Mouse (Mus musculus) telencephalon, adult 2 months (tissue): ENCODE measurements around the gene Ppp1r9a.

Experiments
- DNase-seq: peaks from one replicate; pipeline ENCODE4 v3.0.0-alpha.2; 2011; ENCODE audit warnings: low read depth, low spot score

The Ppp1r9a gene

DNA sequence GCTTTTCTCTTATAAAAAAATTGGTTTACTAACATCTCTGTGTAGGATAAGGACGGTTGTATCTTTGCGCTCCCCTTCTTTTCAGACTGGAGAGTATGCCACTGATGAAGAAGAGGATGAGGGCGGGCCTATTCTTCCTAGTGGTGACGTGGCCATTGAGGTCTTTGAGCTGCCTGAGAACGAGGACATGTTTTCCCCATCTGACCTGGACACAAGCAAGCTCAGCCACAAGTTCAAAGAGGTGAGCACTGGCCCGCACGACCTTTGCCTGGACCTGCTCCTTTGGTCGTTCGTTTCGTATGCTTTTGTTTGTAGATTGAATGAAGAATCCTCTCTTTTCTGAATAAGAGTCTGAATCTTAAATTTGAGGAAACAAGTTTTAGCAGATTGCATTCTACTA is 197.6 kb downstream of the Ppp1r9a start:
- no peak for DNase-seq

DNA sequence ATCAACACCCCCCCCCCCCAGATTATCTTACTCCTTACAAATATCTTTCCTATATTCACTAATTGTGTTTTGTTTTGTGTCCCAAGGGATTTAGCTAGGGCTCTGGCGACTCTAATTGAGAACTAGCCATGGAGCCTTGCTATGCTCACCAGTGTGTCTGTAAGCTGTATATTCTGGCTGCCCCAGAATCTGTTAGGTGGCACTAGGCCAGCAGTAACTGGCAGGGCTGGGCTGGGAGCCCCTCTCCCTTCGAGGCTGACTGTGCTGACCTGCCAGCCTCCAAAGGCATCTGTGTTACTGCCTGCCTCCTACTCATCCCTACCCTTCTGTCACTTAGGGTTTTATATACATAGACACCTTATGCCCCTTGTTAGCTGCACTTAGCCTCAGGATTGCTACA is 200.0 kb downstream of the Ppp1r9a start:
- DNase-seq, result no peak

DNA sequence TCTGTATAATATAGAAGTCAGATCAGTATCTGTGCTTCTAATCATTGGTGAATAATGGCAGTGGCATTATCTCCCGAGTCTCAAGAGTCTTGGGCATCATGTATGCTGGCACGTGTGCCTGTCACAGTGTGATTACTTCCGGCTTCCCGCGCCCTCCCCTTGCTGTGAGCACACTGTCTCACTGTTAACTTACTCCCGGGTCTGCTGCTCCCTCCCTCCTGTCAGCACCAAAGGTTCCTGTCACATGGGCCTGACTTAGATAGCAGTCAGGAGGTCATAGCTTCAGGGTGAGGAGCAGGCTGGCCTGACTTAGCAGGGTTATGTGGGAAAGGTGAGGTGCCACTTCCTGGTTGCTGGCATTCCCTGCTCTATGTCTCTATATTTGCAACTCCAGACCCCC is 201.1 kb downstream of the Ppp1r9a start:
- no peak for DNase-seq

DNA sequence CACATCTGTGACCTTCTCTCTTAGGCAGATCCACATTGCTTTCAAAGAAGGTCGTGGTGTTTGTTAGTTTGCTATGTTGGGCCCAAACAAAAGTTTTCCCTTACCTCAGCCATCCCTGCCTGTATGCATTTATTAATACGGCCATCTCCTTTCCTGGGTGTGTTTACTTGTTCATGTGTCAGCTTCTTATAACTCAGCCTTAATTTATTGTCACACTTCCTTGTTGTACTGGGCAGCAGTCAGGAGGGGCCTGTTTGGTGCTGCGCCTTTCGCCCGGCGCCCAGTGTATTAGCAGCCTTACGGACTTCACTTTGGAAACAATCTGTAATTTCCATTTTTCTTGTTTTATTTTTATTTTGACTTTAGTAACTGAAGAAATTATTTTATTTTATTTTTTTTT is 201.5 kb downstream of the Ppp1r9a start:
- DNase-seq, result no peak

DNA sequence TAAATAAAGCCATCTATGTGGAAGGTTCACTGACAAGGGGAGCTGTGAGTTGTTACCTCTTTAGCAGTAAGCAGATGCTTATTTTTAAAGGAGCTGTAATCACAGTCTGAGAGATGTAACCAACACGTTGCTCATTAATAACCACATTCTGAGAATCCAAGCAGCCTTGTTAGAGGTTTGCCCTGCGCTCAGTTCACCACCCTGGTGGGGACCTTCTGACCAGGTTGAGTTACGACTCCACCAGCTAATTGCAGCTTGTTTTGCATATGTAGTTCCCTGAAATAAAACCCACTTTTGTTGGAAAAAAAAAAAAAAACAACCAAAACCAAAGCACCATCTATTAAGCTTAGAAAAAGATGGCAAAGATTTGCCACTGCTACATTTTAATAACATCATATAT is 205.8 kb downstream of the Ppp1r9a start:
- DNase-seq, result no peak

DNA sequence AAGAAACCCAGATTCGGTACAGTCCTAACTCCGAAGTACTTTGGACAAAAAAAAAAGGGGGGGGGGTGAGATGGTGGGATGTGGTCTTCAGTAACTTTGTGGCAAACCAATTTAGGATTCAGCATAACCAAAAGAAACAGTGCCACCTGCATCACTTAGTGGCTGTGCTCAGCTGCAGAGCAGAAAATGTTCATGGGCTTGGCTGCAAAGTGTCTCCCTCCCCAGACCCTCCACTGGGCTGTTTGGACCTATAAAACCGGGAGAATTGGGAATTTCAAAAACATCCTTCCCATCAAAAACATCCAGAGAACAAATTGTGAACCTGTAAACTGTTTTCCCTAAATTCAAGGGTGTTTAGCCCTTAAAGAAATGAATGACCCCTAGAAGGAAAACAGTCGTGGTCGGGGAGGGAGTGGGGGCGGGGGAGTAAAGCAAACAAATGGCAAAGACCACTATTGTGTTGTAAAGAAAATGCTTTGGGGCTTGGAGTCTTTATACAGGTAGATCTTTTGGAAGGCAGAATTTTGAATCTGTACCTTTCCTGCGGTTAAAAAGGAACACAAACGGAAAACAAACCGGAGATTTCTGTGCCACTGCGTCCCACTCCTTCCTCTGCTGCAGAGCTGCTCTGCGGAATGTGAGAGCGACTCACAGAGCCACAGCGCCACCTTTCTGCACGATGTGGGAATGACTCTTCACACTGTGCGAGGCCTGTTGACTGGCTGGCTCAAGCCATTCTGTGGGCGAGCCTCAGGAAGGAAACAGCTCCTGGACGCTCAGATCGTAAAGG is 207.4 kb downstream of the Ppp1r9a start:
- peak; percentile 79 for DNase-seq

DNA sequence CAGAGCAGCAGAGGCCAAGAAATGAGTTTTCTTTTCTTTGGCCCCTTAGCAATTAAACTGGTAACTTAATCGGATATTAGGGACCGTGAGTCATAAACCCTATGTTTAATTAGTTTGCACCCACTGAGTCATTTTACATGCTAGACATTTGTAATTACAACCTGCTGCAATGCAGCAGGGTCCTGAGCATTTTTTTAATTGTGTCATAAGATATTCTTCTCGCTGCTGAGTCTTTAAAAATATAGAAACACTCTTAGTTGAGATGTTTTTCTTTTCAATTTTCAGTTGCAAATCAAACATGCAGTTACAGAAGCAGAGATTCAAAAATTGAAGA is 208.0 kb downstream of the Ppp1r9a start:
- DNase-seq, result no peak

DNA sequence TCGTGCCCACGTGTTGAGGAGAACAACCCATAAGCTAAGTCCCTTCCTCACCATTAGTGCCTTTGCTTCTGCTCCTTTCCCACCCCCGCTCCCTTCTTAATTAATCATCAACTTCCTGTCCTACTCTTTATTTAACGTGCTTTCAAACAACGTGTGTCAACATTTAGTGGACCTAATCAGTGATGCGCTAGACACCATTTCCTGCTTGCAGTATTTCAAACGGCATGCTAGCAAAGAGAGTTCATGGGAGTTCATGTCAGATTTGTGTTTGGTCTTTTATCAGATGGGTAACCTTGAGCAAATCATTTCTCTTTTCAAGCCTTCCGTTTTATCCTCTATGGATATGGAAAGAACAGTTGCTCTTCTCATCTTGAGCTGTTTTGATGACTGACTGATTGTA is 210.4 kb downstream of the Ppp1r9a start:
- DNase-seq, result no peak

DNA sequence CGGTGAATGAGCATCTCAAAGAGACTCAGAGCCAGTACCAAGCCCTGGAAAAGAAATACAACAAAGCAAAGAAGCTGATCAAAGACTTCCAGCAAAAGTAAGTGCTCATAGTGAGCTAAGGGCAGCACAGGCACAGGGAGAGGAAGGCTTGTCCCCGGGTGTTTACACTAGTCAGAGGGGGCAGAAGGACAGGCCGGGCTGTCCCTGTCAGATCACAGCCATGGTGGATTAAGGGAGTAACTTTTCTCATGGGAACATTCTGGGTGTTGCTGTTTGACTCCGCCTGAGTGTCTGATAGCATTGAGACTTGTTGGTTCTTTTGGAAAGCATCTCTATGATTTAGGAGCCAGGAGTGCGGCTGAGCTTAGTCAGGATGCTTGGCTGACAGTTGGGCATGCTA is 211.0 kb downstream of the Ppp1r9a start:
- no peak for DNase-seq

DNA sequence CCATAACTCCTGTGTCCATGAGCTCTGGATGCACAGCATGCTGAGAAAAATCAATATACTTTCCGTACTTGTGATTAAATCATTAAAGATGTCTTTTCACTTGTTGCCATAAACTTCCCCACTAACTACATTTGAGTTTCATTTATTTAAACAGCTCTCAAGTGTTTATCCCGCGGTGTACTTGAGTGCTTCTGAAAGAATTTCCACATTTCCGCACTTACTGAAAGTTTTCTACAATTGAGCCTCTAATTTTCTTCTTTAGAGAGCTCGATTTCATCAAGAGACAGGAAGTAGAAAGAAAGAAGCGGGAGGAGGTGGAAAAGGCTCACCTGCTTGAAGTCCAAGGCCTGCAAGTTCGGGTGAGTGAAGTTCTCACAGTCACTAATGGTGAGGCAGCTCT is 212.1 kb downstream of the Ppp1r9a start:
- DNase-seq, result no peak

DNA sequence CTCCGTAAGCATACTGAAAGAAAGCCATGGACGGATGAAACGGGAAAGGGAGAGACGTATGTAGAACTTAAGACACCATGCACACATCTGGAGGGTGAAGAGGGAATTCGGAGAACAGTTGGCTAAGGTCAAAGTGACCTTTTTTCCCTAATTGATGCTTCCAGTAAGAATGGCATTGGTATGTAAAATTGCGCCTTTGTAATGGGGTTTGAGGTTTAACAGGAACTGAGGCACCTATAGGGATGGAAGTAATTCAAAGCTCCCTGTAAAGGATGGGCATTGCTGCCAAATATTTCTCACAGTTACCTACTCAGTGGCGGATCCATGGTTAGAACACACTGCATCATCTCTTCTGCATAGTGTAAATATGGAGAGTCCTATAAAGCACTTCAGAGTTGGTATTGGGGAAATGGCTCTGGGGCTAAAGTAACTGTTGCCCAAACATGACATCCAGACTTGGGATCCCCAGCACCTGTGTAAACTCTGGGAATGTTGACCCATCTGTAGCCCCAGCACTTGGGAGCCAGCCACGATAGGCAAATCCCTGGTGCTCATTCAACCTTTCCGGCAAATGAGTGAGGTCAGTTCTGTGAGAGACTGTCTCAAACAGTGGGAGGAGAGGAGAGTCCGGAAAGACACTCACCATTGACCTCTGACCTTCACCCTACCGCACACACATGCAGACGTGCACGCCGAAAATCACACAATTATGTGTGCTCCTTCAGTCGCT is 216.6 kb downstream of the Ppp1r9a start:
- no peak for DNase-seq

DNA sequence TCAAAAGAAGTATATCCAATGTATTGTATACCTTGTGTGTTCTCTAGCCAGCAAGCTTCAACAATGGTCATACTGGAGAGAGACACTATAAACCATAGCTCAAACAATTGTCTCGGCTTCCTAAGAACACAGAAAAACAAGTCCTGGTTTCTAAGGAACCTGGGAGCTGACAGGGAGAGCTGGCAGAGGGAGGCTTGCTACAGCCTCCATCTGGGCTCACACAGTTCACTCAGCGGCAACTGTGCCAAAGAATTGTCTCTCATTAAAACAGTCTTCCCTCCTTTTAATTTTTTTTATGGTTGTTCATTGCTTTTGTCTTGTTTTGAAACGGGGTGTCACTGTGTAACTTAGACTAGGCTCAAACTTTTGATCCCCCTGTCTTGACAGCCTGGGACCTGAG is 217.5 kb downstream of the Ppp1r9a start:
- DNase-seq, result no peak

DNA sequence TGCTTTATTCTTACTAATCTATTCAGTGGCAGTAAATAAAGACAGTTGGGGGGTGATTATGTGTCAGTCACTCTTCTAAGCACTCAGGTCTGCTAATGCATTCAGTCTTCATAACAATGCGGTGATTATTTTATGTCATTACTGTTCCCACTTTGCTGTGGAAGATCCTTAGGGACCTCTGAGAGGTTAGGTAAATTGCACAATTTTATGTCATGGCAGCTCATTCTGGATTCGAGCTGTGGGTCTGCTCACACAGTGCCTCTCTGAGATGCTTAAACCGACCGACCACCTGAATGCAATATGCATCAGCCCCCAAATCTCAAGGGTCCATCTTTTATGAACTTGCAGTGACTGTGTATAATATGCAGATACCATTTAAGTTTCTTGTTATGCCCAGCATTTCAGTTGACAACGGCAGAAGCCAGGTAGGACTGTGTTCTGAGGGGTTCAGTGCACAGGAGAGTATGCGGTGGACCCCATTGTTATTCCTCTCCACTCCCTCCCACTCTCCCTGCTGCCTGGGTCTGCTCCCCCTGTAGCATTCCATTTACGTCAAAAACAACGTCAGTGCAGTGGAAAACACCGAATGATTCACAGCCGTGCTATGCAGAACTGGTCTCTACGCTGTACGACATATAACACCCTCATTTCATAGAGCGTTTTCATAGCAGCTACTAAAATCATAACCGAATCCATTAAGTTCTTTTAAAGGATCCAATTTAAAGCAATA is 226.8 kb downstream of the Ppp1r9a start:
- DNase-seq, result no peak

DNA sequence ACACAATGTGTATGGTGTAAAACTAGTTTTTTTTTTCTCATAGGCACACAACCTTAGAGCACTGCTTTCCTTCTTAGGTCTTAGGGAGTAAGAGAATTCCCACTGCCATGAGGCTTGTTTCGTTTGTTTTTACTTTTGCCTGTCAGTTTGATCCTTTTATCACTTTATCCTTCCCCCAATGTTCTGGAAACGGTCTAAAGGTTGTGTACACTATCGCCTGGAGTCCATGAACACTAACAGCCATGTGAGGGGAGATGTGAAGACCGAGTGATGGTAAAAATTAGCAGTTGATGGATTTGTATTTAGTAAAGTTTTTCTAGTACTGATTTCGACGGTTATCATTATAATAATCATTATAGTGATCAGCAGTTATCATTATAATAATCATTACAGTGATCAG is 232.3 kb downstream of the Ppp1r9a start:
- DNase-seq, result no peak

DNA sequence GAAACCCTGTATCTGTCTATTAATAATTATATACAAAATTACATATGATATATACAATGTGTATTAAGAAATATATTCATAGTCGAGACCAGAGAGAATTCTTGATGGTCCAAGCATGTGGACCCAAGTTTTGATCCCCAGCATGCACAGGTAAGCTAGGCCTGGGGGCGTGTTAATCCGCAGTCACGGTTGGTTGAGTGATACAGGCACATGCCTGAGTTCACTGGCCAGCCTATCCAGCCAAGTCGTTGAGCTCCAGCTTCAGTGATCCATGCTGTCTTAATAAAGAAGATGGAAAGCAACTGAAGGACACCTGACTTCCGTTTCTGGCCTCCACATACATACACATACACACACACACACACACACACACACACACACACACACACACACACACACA is 233.3 kb downstream of the Ppp1r9a start:
- no peak for DNase-seq

DNA sequence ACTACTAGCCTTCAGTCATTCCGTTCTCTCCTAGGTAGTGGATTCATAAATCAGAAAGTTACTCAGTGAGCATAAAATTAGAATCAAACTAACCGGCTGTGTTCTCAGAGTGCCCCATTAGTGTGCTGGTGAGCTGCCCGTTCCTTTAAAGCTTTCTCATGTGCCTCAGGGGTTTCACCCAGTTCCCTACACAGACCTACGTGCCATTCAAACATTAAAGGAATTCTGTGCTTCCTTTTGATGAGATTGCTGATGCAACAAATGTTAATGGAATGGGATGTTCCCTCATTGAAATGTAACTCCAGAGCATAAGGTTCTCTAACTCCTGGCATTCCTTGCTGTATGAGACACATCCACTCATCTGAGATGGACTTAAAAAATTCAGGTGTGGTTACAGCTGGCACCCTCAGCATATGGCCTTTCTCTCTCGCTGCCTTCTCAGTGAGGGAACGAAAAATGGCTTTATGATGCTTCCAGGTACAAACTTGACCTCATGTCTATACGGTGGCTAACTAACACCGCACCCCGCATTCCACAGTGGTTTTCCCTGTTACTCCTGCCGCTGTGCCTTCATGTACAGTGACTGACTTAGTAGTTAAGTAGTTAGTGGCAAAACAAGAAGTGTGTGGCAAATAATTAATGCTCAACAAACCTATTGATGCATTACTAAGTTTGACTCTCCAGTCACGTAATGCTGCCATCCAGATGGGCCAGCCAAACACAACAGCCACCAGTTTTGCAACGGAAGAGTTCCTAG is 236.3 kb downstream of the Ppp1r9a start:
- DNase-seq, result no peak

DNA sequence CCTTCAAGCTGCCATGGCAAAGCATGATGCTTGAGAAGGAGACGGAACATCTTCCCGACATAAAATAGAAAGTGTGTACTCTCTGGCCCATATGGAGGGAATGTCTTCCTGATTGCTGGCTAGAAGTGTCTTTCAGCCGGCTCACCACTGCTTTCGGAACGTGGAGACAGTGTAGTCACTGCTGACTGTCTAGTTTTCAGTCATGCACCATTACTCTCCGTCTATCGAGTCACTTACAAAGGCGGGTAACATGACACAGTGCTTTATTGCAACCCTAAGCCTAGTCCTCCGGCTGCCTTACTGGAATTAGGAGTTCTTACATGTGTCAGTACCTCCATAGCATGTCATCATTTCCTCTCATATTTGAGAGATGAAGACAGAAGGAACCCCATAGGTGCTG is 236.9 kb downstream of the Ppp1r9a start:
- no peak for DNase-seq

DNA sequence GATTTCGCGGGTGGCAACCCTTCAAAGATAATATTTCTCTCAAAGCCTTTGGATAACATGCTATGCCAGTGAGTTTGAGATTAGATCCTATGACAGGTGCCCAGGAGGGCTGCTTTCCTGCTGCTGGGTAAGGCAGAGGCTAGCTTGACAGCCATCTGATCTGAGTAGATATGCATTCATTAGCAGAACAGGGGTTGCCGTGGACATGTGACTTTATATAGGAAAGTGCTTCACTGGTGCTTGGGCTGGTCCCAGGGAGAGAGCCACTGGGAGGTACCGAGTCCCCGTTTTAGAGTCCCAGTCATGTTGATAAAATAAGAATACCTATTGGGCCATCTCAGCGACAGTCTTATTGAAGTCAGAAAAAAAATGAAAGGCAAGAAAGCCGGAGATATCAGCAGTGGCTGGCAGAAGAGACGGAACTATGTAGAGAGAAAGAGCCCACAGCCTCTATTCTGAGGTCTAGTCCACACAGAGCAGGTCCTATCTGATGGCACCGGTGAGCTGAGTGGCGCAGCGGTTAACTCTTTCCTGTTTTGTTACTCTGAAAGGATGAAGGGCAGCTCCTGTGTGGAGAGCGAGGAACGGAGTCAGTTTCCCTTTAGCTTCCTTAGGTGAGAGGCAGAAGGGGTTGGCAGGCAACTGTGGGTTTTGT is 244.9 kb downstream of the Ppp1r9a start:
- no peak for DNase-seq

DNA sequence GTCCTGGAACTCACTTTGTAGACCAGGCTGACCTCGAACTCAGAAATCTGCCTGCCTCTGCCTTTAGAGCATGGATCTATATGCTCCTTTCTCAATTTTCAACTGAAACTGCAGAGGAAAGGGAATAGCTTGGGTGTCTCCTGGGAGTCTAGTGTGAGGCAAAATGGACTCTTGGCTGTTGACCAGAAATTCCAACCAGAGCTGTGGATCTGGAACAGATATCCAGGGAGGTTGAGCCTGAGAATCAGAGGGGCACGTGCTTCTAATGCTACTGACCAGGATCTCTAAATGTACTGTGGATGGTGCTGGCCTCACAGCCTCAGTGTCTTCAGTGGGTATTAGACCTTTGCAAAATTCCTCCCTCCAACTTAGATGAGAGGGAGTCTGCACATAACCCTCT is 247.2 kb downstream of the Ppp1r9a start:
- DNase-seq, result no peak

DNA sequence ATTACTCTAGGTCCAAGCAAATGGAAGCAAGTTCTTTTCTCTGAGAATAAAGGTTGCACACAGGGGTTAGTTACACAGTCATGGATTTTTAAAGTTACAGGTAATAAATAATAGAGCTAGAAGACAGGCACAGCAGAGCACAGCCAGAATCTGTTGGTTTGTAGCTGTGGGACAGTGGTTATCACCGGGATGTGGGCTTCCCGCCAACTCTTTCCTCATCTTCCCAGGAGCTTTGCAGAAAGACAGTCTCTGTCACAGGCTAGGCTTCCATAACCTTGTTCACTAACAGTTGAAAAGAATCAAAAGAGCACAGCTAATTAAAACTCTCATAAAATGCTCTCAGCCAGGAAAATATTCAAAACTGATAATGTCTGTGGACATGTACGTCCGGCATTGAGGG is 248.5 kb downstream of the Ppp1r9a start:
- DNase-seq, result no peak

DNA sequence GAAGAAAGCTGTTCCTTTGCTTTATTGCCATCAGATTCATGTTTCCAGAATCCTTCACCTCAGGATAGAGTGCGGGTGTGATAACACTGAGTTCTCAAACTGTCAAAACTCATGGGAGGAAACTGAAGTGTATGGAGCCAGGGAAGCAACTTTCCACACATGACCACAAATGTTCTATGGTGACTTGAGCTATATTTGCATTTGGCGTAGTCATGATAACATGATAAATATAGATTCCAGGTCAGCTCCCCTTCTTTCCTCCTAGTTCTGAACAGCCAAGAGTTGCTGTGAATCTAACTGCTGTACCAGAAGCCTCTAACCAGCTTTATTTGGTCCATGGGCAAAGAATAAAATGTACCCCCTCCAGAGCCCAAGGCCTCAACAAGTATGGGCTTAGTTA is 249.5 kb downstream of the Ppp1r9a start:
- no peak for DNase-seq

DNA sequence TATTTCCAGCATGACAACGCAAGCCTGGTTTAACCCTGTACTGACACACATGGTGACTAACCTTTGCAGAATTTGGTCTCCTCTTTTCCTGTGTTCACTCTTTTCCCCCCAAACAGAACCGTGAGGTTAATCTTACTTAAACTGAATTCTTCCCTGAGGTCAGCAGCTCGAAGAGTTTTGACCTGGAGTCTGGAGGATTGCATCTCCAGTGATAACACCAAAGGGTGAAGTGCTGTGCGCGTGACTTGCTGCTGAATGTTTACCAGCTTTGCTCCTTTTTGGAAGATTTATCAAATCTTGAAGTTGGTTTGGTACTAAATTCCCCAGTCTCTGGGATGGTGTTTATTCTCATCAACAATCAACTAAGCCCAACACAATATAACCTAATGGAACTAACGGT is 252.1 kb downstream of the Ppp1r9a start:
- DNase-seq, result no peak
